Mouse (Mus musculus) CH12.LX (cell line): ENCODE measurements around the gene Cdhr5. TPM values are rescaled to one million over a fixed set of nuclear protein-coding genes. Genes with fewer than 3 reads are reported as not detected.
A peak's percentile ranks its signal among the peaks of the same experiment; 100 is the strongest.

Experiments
- DNase-seq: peaks from one replicate; pipeline ENCODE4 v3.0.0-alpha.2; 2013; ENCODE audit errors: extremely low read depth
- H3K27ac ChIP-seq: 2 replicates; pipeline ENCODE4 v1.5.1; 2012; ENCODE audit warnings: low read depth, mild to moderate bottlenecking, control low read depth, moderate library complexity; ENCODE audit not compliant: insufficient read depth
- H3K27me3 ChIP-seq: replicated peaks from 2 replicates; pipeline ENCODE3; 2012; ENCODE audit warnings: inconsistent platforms
- H3K36me3 ChIP-seq, 2 experiments: replicated peaks in 1 of 2; 2 replicates each; pipeline versions ENCODE3 to v1.6.1; 2012; ENCODE audit warnings: inconsistent platforms in 1 of 2, low read length in 1 of 2, mild to moderate bottlenecking in 1 of 2, mixed read lengths in 1 of 2, moderate library complexity in 1 of 2; ENCODE audit not compliant: control insufficient read depth in 1 of 2, insufficient read depth in 1 of 2
- H3K4me1 ChIP-seq, 2 experiments: 2 replicates each; pipeline ENCODE4 v1.6.1; 2012; ENCODE audit warnings: inconsistent platforms in 1 of 2, moderate library complexity in 1 of 2; ENCODE audit not compliant: insufficient read depth in 2 of 2, control insufficient read depth in 1 of 2
- H3K4me2 ChIP-seq: 2 replicates; pipeline ENCODE4 v1.6.1; 2012; ENCODE audit warnings: low read depth, mild to moderate bottlenecking, control low read depth; ENCODE audit not compliant: poor library complexity, insufficient read depth, severe bottlenecking
- H3K4me3 ChIP-seq, 3 experiments: fragments of 150-350 bp in 1 of 3; sonication (generic) in 1 of 3; replicated peaks in 1 of 3; 2 replicates each; pipeline versions ENCODE3 to v1.5.1; 2011 to 2012; ENCODE audit warnings: low read depth in 2 of 3, low read length in 2 of 3, mild to moderate bottlenecking in 2 of 3, moderate library complexity in 2 of 3, control low read depth in 1 of 3, improper control_type of control experiment in 1 of 3, inconsistent platforms in 1 of 3, mixed read lengths in 1 of 3; ENCODE audit not compliant: poor library complexity in 1 of 3
- H3K79me2 ChIP-seq: replicated peaks from 2 replicates; pipeline ENCODE4 v1.6.1; 2012; ENCODE audit warnings: mild to moderate bottlenecking, moderate library complexity; ENCODE audit not compliant: control insufficient read depth, poor library complexity, insufficient read depth, severe bottlenecking; ENCODE audit errors: extremely low read depth
- H3K9ac ChIP-seq: 2 replicates; pipeline ENCODE4 v1.6.1; 2012; ENCODE audit warnings: low read depth, mild to moderate bottlenecking, control low read depth, moderate library complexity; ENCODE audit not compliant: insufficient read depth
- H3K9me3 ChIP-seq: replicated peaks from 2 replicates; pipeline ENCODE3; 2012; ENCODE audit warnings: low read length, inconsistent platforms, mixed read lengths
- CHD1 ChIP-seq: IDR thresholded peaks from 2 replicates; pipeline ENCODE4 v1.6.1; 2012; ENCODE audit warnings: low read depth, low read length, improper control_type of control experiment, inconsistent platforms
- CTCF ChIP-seq, 2 experiments: IDR thresholded peaks in 1 of 2; conservative IDR thresholded peaks in 1 of 2; 2 replicates each; pipeline ENCODE4 v1.5.1; 2011 to 2012; ENCODE audit warnings: low read depth in 2 of 2, low read length in 2 of 2, improper control_type of control experiment in 1 of 2, inconsistent platforms in 1 of 2, mild to moderate bottlenecking in 1 of 2, moderate library complexity in 1 of 2
- E2F4 ChIP-seq: IDR thresholded peaks from 2 replicates; pipeline ENCODE4 v1.6.1; 2011; ENCODE audit warnings: low read depth, low read length, improper control_type of control experiment; ENCODE audit not compliant: insufficient replicate concordance
- ELF1 ChIP-seq: IDR thresholded peaks from 2 replicates; pipeline ENCODE4 v1.6.1; 2014; ENCODE audit warnings: low read depth, mild to moderate bottlenecking, inconsistent platforms, low read length, improper control_type of control experiment
- ETS1 ChIP-seq: conservative IDR thresholded peaks from 2 replicates; pipeline ENCODE4 v1.6.1; 2012; ENCODE audit warnings: low read depth, mild to moderate bottlenecking, inconsistent platforms, low read length, improper control_type of control experiment, moderate library complexity
- HCFC1 ChIP-seq: IDR thresholded peaks from 2 replicates; pipeline ENCODE4 v1.6.1; 2012; ENCODE audit warnings: low read depth, mild to moderate bottlenecking, inconsistent platforms, low read length, improper control_type of control experiment
- IRF4 ChIP-seq: IDR thresholded peaks from 2 replicates; pipeline ENCODE4 v1.6.1; 2014; ENCODE audit warnings: low read depth, mild to moderate bottlenecking, inconsistent platforms, low read length, improper control_type of control experiment
- JUN ChIP-seq: IDR thresholded peaks from 2 replicates; pipeline ENCODE4 v1.6.1; 2011; ENCODE audit warnings: low read depth, mild to moderate bottlenecking, low read length, improper control_type of control experiment, moderate library complexity; ENCODE audit not compliant: insufficient read depth
- JUND ChIP-seq: conservative IDR thresholded peaks from 2 replicates; pipeline ENCODE4 v1.6.1; 2011; ENCODE audit warnings: low read depth, low read length, improper control_type of control experiment
- KAT2A ChIP-seq: IDR thresholded peaks from 2 replicates; pipeline ENCODE4 v1.6.1; 2012; ENCODE audit warnings: low read length, improper control_type of control experiment, inconsistent platforms; ENCODE audit not compliant: insufficient replicate concordance
- MAX ChIP-seq: IDR thresholded peaks from 2 replicates; pipeline ENCODE4 v1.6.1; 2011; ENCODE audit warnings: low read length, improper control_type of control experiment
- MAZ ChIP-seq: IDR thresholded peaks from 2 replicates; pipeline ENCODE4 v1.6.1; 2012; ENCODE audit warnings: low read depth, mild to moderate bottlenecking, inconsistent platforms, low read length, improper control_type of control experiment, moderate library complexity
- MEF2A ChIP-seq: IDR thresholded peaks from 2 replicates; pipeline ENCODE4 v1.6.1; 2014; ENCODE audit warnings: low read depth, mild to moderate bottlenecking, inconsistent platforms, low read length, improper control_type of control experiment, borderline replicate concordance
- MXI1 ChIP-seq: IDR thresholded peaks from 2 replicates; pipeline ENCODE4 v1.6.1; 2011; ENCODE audit warnings: mild to moderate bottlenecking, low read depth, low read length, improper control_type of control experiment
- MYC ChIP-seq: IDR thresholded peaks from 2 replicates; pipeline ENCODE4 v1.6.1; 2011; ENCODE audit warnings: low read depth, mild to moderate bottlenecking, improper control_type of control experiment, low read length
- NELFE ChIP-seq: IDR thresholded peaks from 2 replicates; pipeline ENCODE4 v1.6.1; 2011; ENCODE audit warnings: low read depth, low read length, improper control_type of control experiment
- NRF1 ChIP-seq: IDR thresholded peaks from 2 replicates; pipeline ENCODE4 v1.6.1; 2014; ENCODE audit warnings: low read depth, mild to moderate bottlenecking, inconsistent platforms, low read length, improper control_type of control experiment, moderate library complexity
- PAX5 ChIP-seq: IDR thresholded peaks from 2 replicates; pipeline ENCODE4 v1.6.1; 2012; ENCODE audit warnings: low read length, inconsistent platforms, mixed read lengths
- POLR2A ChIP-seq: IDR thresholded peaks from 2 replicates; pipeline ENCODE4 v1.6.1; 2011; ENCODE audit warnings: low read depth, mild to moderate bottlenecking, improper control_type of control experiment, low read length
- POLR2AphosphoS2 ChIP-seq: IDR thresholded peaks from 2 replicates; pipeline ENCODE4 v1.6.1; 2011; ENCODE audit warnings: low read depth, low read length, improper control_type of control experiment
- SIN3A ChIP-seq: IDR thresholded peaks from 2 replicates; pipeline ENCODE4 v1.6.1; 2012; ENCODE audit warnings: low read length, improper control_type of control experiment, inconsistent platforms
- TBP ChIP-seq: conservative IDR thresholded peaks from 2 replicates; pipeline ENCODE4 v1.6.1; 2011; ENCODE audit warnings: low read depth, low read length, improper control_type of control experiment
- TCF12 ChIP-seq: IDR thresholded peaks from 2 replicates; pipeline ENCODE4 v1.6.1; 2014; ENCODE audit warnings: low read depth, mild to moderate bottlenecking, inconsistent platforms, low read length, improper control_type of control experiment
- USF2 ChIP-seq: conservative IDR thresholded peaks from 2 replicates; pipeline ENCODE4 v1.6.1; 2011; ENCODE audit warnings: low read depth, low read length, improper control_type of control experiment
- ZKSCAN1 ChIP-seq: IDR thresholded peaks from 2 replicates; pipeline ENCODE4 v1.6.1; 2012; ENCODE audit warnings: low read depth, inconsistent platforms, low read length, improper control_type of control experiment, borderline replicate concordance
- dilution Hi-C: fragments of 300-500 bp; cut with MboI; formaldehyde crosslinking; loops from 2 replicates; pipeline ENCODE4 v1.14.3; 2020; ENCODE audit warnings: low sequenced_read_pairs; ENCODE audit not compliant: extremely low pct_unique_long_range_greater_than_20kb, extremely low pct_ligation_motif_present
- in situ Hi-C: fragments of 300-500 bp; cut with MboI; formaldehyde crosslinking; loops from 3 replicates; pipeline ENCODE4 v1.14.3; 2019; ENCODE audit warnings: low sequenced_read_pairs, low pct_ligation_motif_present, low pct_unique_long_range_greater_than_20kb, mixed read lengths
- polyA plus RNA-seq: library from polyadenylated mRNA; unstranded; fragments of >175 nt; gene quantifications from 2 replicates; pipeline ENCODE4 v1.2.1, GENCODE M21; 2012; ENCODE audit warnings: low read depth; ENCODE audit not compliant: insufficient read length
- total RNA-seq, 2 experiments: library from RNA; depleted of rRNA; stranded (reverse); fragments of 300-350 nt in 1 of 2; fragments of >200 nt in 1 of 2; gene quantifications; 2 replicates each; pipeline ENCODE4 v1.2.3; 2012 to 2014

Gene Cdhr5
- total and polyA plus RNA-seq, 3 experiments, result 0.35 to 3.9 (median 1.9) TPM

GRCm38 (mm10) chr7:141221249-141222125 lies 55.1 kb downstream of the Cdhr5 start:
- H3K36me3 ChIP-seq, result peaks cover 0 to 28% of the 10 kb centered on the region in 2 experiments
- peak; percentile 96 for DNase-seq
- in situ Hi-C loops (no loop called here), dilution Hi-C loops (no loop called here)
- peak overlapping the region; percentile 52 for H3K4me2 ChIP-seq
- peak overlapping the region; percentile 39 to 83 (median 48) for H3K4me3 ChIP-seq
- TF ChIP-seq JUN, result no peak
- peak; percentile 82; the same call in 1 of the 2 replicates for TF ChIP-seq CHD1
- no peak for TF ChIP-seq ELF1
- peak; percentile 61; the same call in 1 of the 2 replicates for TF ChIP-seq MXI1
- no peak for TF ChIP-seq E2F4
- peak; percentile 66; the same call in 1 of the 2 replicates for TF ChIP-seq POLR2A
- TF ChIP-seq MYC, result no peak
- no peak for TF ChIP-seq PAX5
- TF ChIP-seq NELFE, result peak; percentile 28; the same call in 1 of the 2 replicates
- peak; percentile 12; the same call in 1 of the 2 replicates for TF ChIP-seq TCF12
- TF ChIP-seq POLR2AphosphoS2, result no peak
- TF ChIP-seq MAZ, result peak; percentile 60; the same call in 1 of the 2 replicates
- TF ChIP-seq USF2, result no peak
- TF ChIP-seq ZKSCAN1, result no peak
- no peak for TF ChIP-seq JUND
- TF ChIP-seq SIN3A, result peak; percentile 73
- TF ChIP-seq TBP, result 0 out of 2 replicates have a peak, but pooled peaks have one; percentile 12
- no peak; the same call in 1 of the 2 replicates for TF ChIP-seq IRF4
- peak; percentile 58; the same call in 1 of the 2 replicates for TF ChIP-seq MAX
- TF ChIP-seq NRF1, result 0 out of 2 replicates have a peak, but pooled peaks have one; percentile 31
- TF ChIP-seq CTCF (conservative IDR thresholded peaks at IDR 0.05 in 1 of 2, IDR thresholded peaks at IDR 0.05 in 1 of 2; ENCODE audit: low read depth in 2 of 2, low read length in 2 of 2), result no peak
- TF ChIP-seq ETS1, result no peak
- peak; percentile 30; the same call in 1 of the 2 replicates for TF ChIP-seq MEF2A
- no peak for TF ChIP-seq KAT2A
- TF ChIP-seq HCFC1, result peak; percentile 19
- TF ChIP-seq, all 38 proteins: peak for 12
- Histone ChIP-seq H3K79me2 (no peaks in the 10 kb centered on the region), H3K9ac (peak overlapping the region; percentile 51), H3K27ac (no peak overlapping the region), H3K27me3 (peaks cover 17% of the 10 kb centered on the region), H3K4me1 (peaks cover 17 to 47% of the 10 kb centered on the region in 2 experiments), H3K9me3 (no peaks in the 10 kb centered on the region)
